Mouse (Mus musculus): ENCODE results near the gene Trip4. TPM values are rescaled to one million over a fixed set of nuclear protein-coding genes. Genes with fewer than 3 reads are reported as not detected.
"Not testable (repeated sequence)": the region's sequence is repeated elsewhere in the genome, so short reads cannot be mapped to it uniquely, and the experiment has no call there.

Trip4 gene
- polyA plus RNA-seq, 1 experiment, result 12.8 TPM

DNA sequence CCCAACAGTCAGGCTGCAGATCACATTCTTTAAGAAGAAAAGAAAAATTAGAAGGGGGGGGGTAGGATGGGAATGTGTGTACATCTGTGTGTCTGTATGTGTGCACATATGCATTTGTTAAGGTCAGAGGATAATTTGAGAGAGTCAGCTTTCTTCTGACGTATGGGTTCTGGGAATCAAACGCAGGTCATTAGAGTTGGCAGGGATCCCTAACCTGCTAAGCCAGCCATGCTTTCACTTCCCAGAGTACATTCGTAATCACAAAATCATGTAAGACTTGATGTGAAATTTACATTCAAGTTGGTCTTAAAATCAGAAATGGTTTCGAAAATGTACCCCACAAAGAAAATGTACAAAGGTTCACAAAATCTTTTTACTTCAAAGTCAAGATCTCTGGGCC lies 120.0 kb downstream of the Trip4 start:
- 61% methylated on average over 4 of the region's 4 CpGs for WGBS
- Histone ChIP-seq H3K27ac (ENCODE audit: control insufficient read depth, insufficient read depth, low read depth, low read length, poor library complexity) (no peak overlapping the region), H3K4me1 (ENCODE audit: control insufficient read depth, insufficient read depth, low read length) (peaks cover 1% of the 10 kb centered on the region), H3K4me3 (replicated peaks; ENCODE audit: control insufficient read depth, low read depth, low read length) (no peak overlapping the region)
- TF ChIP-seq CTCF (IDR thresholded peaks at IDR 0.05; ENCODE audit: control insufficient read depth, insufficient read depth, low read length) (no peak), POLR2A (IDR thresholded peaks at IDR 0.05; ENCODE audit: borderline replicate concordance, control insufficient read depth, low read depth, low read length) (no peak)

DNA sequence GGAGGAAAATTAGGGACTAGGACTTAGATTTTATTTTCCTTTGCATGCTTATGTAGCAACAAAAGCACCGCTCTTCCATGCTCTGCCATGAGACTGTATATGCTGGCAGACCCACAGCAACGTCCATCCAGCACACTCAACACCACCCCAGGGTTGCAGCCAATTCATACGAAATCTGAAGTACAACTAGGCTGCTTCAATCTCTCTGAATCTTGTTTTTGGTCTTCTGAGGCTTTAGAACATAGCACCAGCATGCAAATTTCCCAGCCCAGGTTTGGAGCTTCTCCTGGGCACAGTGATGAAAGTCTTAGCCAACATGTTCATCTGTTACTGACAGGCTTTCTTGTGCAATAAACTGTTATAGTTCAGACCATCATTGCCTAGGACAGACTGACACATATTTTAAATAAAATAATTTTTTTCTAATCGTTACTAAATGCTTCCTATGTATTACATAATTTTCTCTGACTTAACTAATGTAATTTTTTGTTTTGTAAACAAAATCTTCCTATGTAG lies 120.7 kb downstream of the Trip4 start:
- Histone ChIP-seq H3K27ac (ENCODE audit: control insufficient read depth, insufficient read depth, low read depth, low read length, poor library complexity) (no peak overlapping the region), H3K4me3 (replicated peaks; ENCODE audit: control insufficient read depth, low read depth, low read length) (no peak overlapping the region), H3K4me1 (ENCODE audit: control insufficient read depth, insufficient read depth, low read length) (peaks cover 1% of the 10 kb centered on the region)
- TF ChIP-seq CTCF (IDR thresholded peaks at IDR 0.05; ENCODE audit: control insufficient read depth, insufficient read depth, low read length), result no peak
- no peak for TF ChIP-seq POLR2A (IDR thresholded peaks at IDR 0.05; ENCODE audit: borderline replicate concordance, control insufficient read depth, low read depth, low read length)
- WGBS, result 35% methylated on average over 4 of the region's 4 CpGs

DNA sequence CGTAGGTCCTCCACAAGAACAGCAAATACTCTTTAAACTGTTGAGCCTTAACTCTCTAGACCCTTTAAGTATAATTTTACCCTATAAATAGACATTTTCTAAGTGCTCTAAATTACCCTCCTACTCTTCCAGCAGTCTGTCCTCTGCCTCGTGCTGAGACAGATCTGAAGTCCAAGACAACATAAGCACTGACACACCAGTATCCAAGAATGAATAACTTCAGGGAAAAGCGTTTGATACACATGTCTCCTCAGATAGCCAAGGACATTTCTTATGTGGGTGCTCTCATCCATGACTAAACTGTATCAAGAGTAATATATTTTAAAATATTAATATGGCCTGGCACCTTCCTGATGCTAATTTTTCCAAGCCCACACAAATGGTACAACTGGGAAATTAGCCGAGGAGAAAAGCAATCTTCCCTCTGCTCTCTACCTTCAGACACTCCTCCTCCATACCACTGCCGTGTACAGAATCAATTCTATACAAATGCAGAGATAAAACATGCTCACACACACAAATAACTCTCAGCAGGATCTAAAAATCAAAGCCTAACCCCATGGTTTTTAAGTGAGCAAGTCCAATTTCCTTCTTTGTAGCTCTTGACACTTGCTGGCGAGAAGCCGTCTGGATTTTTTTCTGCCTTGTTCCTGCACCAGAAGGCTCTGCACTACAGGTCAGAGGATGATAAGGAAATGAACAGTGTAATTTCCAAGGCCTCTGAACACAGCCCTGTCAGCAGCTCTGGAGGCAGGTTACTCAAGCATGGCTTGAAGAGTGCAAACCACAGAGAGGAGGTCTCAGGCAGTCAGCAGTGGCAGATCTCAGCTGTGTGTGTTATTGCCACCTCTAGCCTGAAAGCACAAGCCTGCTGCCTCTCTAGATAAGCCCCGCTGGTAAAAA lies 121.5 kb downstream of the Trip4 start:
- peaks cover 1% of the 10 kb centered on the region for H3K4me1 ChIP-seq (ENCODE audit: control insufficient read depth, insufficient read depth, low read length)
- no peak overlapping the region for H3K27ac ChIP-seq (ENCODE audit: control insufficient read depth, insufficient read depth, low read depth, low read length, poor library complexity)
- no peak for TF ChIP-seq CTCF (IDR thresholded peaks at IDR 0.05; ENCODE audit: control insufficient read depth, insufficient read depth, low read length)
- no peak for TF ChIP-seq POLR2A (IDR thresholded peaks at IDR 0.05; ENCODE audit: borderline replicate concordance, control insufficient read depth, low read depth, low read length)
- WGBS, result 41% methylated on average over 8 of the region's 8 CpGs
- H3K4me3 ChIP-seq (replicated peaks; ENCODE audit: control insufficient read depth, low read depth, low read length), result no peak overlapping the region

DNA sequence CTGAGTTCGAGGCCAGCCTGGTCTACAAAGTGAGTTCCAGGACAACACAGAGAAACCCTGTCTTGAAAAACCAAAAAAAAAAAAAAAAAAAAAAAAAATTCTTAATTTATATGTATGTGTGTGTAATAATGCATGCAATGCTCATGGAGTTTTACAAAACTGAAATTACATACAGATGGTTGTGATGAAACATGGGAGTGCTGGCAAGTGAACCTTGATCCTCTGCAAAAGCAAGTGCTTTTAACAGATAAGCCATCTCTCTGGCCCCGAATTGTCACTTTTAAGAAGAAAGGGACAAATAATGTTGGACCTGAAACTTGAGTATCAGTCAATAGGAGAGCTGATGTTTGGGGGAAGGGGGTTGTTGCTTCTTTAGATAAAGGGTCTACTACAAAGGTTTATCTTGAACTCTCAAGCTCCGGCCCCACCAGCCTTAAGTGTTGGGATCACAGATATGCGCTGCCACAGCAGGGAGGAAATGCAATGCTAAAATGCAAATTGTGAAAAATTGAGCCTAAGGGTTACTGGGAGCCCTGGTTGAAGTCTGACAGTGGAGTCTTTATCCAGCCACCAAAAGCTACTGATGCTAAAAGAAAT lies 122.7 kb downstream of the Trip4 start:
- WGBS, result 53% methylated on average over 4 of the region's 4 CpGs
- no peak for TF ChIP-seq CTCF (IDR thresholded peaks at IDR 0.05; ENCODE audit: control insufficient read depth, insufficient read depth, low read length)
- no peak for TF ChIP-seq POLR2A (IDR thresholded peaks at IDR 0.05; ENCODE audit: borderline replicate concordance, control insufficient read depth, low read depth, low read length)
- Histone ChIP-seq H3K27ac (ENCODE audit: control insufficient read depth, insufficient read depth, low read depth, low read length, poor library complexity) (no peak overlapping the region), H3K4me3 (replicated peaks; ENCODE audit: control insufficient read depth, low read depth, low read length) (no peak overlapping the region), H3K4me1 (ENCODE audit: control insufficient read depth, insufficient read depth, low read length) (peaks cover 1% of the 10 kb centered on the region)

DNA sequence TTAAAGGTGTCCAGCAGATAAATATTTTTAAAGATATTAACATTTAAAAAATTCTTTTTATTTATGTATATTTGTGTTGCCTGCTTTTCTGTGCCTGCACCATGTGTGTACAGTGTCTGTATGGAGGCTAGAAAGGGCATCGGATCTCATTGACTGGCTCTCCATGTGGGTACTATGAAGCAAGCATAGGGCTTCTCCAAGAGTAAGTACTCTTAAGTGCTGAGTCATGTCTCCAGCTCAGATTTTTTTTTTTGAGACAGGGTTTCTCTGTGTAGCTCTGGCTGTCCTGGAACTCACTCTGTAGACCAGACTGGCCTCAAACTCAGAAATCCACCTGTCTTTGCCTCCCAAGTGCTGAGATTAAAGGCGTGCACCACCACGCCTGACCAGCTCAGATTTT lies 129.0 kb downstream of the Trip4 start:
- not testable (repeated sequence) for H3K27ac ChIP-seq (ENCODE audit: control insufficient read depth, insufficient read depth, low read depth, low read length, poor library complexity); H3K4me3 ChIP-seq (replicated peaks; ENCODE audit: control insufficient read depth, low read depth, low read length); H3K4me1 ChIP-seq (ENCODE audit: control insufficient read depth, insufficient read depth, low read length)
- 74% methylated on average over 3 of the region's 3 CpGs for WGBS

Other genes with a start within 250 kb of the Trip4 start
- 22.1 and 34.0 TPM in 2 replicates for gene Oaz2, start 240.8 kb downstream of the Trip4 start, polyA plus RNA-seq (2011; ENCODE audit: insufficient read depth, insufficient read length, low replicate concordance, missing spikeins)
- gene Zfp609, start 81.2 kb downstream of the Trip4 start, polyA plus RNA-seq (2011; ENCODE audit: insufficient read depth, insufficient read length, low replicate concordance, missing spikeins), result 7.9 and 13.9 TPM in 2 replicates
- gene Pclaf, start 18.6 kb downstream of the Trip4 start, polyA plus RNA-seq (2011; ENCODE audit: insufficient read depth, insufficient read length, low replicate concordance, missing spikeins), result 68.0 and 69.5 TPM in 2 replicates
- 6.5 and 14.4 TPM in 2 replicates for gene Csnk1g1, start 130 bp upstream of the Trip4 start, polyA plus RNA-seq (2011; ENCODE audit: insufficient read depth, insufficient read length, low replicate concordance, missing spikeins)
- gene Ppib, start 151.4 kb upstream of the Trip4 start, polyA plus RNA-seq (2011; ENCODE audit: insufficient read depth, insufficient read length, low replicate concordance, missing spikeins), result 88.9 and 169 TPM in 2 replicates
- gene Snx22, start 160.9 kb upstream of the Trip4 start, polyA plus RNA-seq (2011; ENCODE audit: insufficient read depth, insufficient read length, low replicate concordance, missing spikeins), result 21.4 and 26.4 TPM in 2 replicates
- gene Snx1, start 217.8 kb upstream of the Trip4 start, polyA plus RNA-seq (2011; ENCODE audit: insufficient read depth, insufficient read length, low replicate concordance, missing spikeins), result 33.7 and 44.1 TPM in 2 replicates
- gene Ciao2a, start 217.8 kb upstream of the Trip4 start, polyA plus RNA-seq (2011; ENCODE audit: insufficient read depth, insufficient read length, low replicate concordance, missing spikeins), result 27.0 and 37.6 TPM in 2 replicates
- 33.5 and 34.8 TPM in 2 replicates for gene Dapk2, start 249.4 kb upstream of the Trip4 start, polyA plus RNA-seq (2011; ENCODE audit: insufficient read depth, insufficient read length, low replicate concordance, missing spikeins)